Mouse (Mus musculus) heart, embryonic 14.5 days (tissue): Measurements from ENCODE around the gene Hnrnpul2. TPM values are rescaled to one million over a fixed set of nuclear protein-coding genes. Genes with fewer than 3 reads are reported as not detected.
A peak's percentile ranks its signal among the peaks of the same experiment; 100 is the strongest.

ENCODE experiments used
- ATAC-seq: fragments of 200-750 bp; cut with Nextera tagmentation; 2 replicates; pipeline ENCODE4 v1.8.0; 2017; ENCODE audit warnings: low read depth, moderate TSS enrichment; ENCODE audit not compliant: insufficient number of reproducible peaks, insufficient read depth, low FRiP score
- H3K27ac ChIP-seq, 2 experiments: fragments of 200-500 bp in 1 of 2; fragments of 300-500 bp in 1 of 2; sonication (generic) in 1 of 2; replicated peaks in 1 of 2; 2 replicates each; pipeline ENCODE4 v1.5.1; 2012 to 2014; ENCODE audit warnings: low read depth in 2 of 2, low read length in 2 of 2, control low read depth in 1 of 2, mild to moderate bottlenecking in 1 of 2, mixed read lengths in 1 of 2; ENCODE audit not compliant: control insufficient read depth in 1 of 2, insufficient read depth in 1 of 2
- H3K27me3 ChIP-seq: fragments of 300-500 bp; sonication (generic); 2 replicates; pipeline ENCODE4 v1.6.1; 2014; ENCODE audit warnings: mild to moderate bottlenecking, low read length, control low read depth; ENCODE audit not compliant: control insufficient read depth, insufficient read depth
- H3K36me3 ChIP-seq: fragments of 300-500 bp; sonication (generic); 2 replicates; pipeline ENCODE4 v1.6.1; 2014; ENCODE audit warnings: mild to moderate bottlenecking, control low read depth, low read length, mixed read lengths; ENCODE audit not compliant: control insufficient read depth, insufficient read depth
- H3K4me1 ChIP-seq, 2 experiments: fragments of 200-500 bp in 1 of 2; fragments of 300-500 bp in 1 of 2; sonication (generic) in 1 of 2; 2 replicates each; pipeline ENCODE4 v1.6.1; 2012 to 2014; ENCODE audit warnings: low read length in 2 of 2, control low read depth in 1 of 2, mixed read lengths in 1 of 2; ENCODE audit not compliant: control insufficient read depth in 2 of 2, insufficient read depth in 2 of 2
- H3K4me2 ChIP-seq: fragments of 300-500 bp; sonication (generic); 2 replicates; pipeline ENCODE4 v1.6.1; 2014; ENCODE audit warnings: mild to moderate bottlenecking, low read length
- H3K4me3 ChIP-seq, 2 experiments: fragments of 200-500 bp in 1 of 2; fragments of 300-500 bp in 1 of 2; sonication (generic) in 1 of 2; 2 replicates each; pipeline ENCODE4 v1.5.1; 2012 to 2014; ENCODE audit warnings: low read length in 2 of 2, mild to moderate bottlenecking in 2 of 2, control low read depth in 1 of 2, low read depth in 1 of 2, moderate library complexity in 1 of 2; ENCODE audit not compliant: control insufficient read depth in 1 of 2, insufficient read depth in 1 of 2
- H3K9ac ChIP-seq: fragments of 300-500 bp; sonication (generic); 2 replicates; pipeline ENCODE4 v1.6.1; 2014; ENCODE audit warnings: mild to moderate bottlenecking, low read length
- H3K9me3 ChIP-seq: fragments of 300-500 bp; sonication (generic); 2 replicates; pipeline ENCODE4 v1.6.1; 2016; ENCODE audit warnings: low read length, control low read depth; ENCODE audit not compliant: control insufficient read depth
- WGBS: fragments of 180-500 bp; shearing (Covaris S2); extraction: QIAGEN DNeasy Blood & Tissue Kit; methylation state at CpG from one replicate; pipeline ENCODE4 v1.1.7; 2014; 5-methylcytosine and 5-hydroxymethylcytosine counted together
- polyA plus RNA-seq: library from polyadenylated mRNA; unstranded; fragments of >200 nt; fragmentation: Nextera tagmentation; extraction: Ambion mirVana; gene quantifications from 2 replicates; pipeline ENCODE4 v1.2.1, GENCODE M21; 2014

Hnrnpul2 gene
- polyA plus RNA-seq, 1 experiment from 2014 or later, result 5.0 TPM

GRCm38 (mm10) chr19:8837251-8837791 is 17.5 kb downstream of the Hnrnpul2 start, which contains the start of gene Bscl2:
Gene Bscl2 (plus strand): TSS chr19:8837467.
- peak within 1 kb of the TSS; percentile 50 to 63 for H3K4me3 ChIP-seq
- 1% methylated on average over 38 of the region's 38 CpGs for WGBS
- peaks cover 20 to 30% of the 10 kb centered on the region in 2 experiments for H3K4me1 ChIP-seq
- no peaks in the 10 kb centered on the region for H3K27me3 ChIP-seq
- H3K4me2 ChIP-seq, result peak within 1 kb of the TSS; percentile 82
- H3K27ac ChIP-seq, result peak within 1 kb of the TSS; percentile 92 to 93
- peaks cover 44% of the 10 kb centered on the region for H3K36me3 ChIP-seq
- peak within 1 kb of the TSS; percentile 79 for H3K9ac ChIP-seq
- ATAC-seq, result peak; percentile 61
- no peaks in the 10 kb centered on the region for H3K9me3 ChIP-seq

GRCm38 (mm10) chr19:8838041-8838730 is 18.4 kb downstream of the Hnrnpul2 start:
- no peaks in the 10 kb centered on the region for H3K27me3 ChIP-seq
- H3K36me3 ChIP-seq, result peaks cover 44% of the 10 kb centered on the region
- peak overlapping the region; percentile 79 for H3K9ac ChIP-seq
- H3K4me2 ChIP-seq, result peak overlapping the region; percentile 82
- no peak for ATAC-seq
- WGBS, result 18% methylated on average over 15 of the region's 15 CpGs
- H3K9me3 ChIP-seq, result no peaks in the 10 kb centered on the region
- H3K27ac ChIP-seq, result peak overlapping the region; percentile 92 to 93
- H3K4me3 ChIP-seq, result peak overlapping the region; percentile 50 to 63
- H3K4me1 ChIP-seq, result peaks cover 20 to 30% of the 10 kb centered on the region in 2 experiments

- Histone ChIP-seq H3K27me3 (no peaks in the 10 kb centered on the region), H3K27ac (peak within 1 kb of the TSS; percentile 92 to 93), H3K4me3 (peak within 1 kb of the TSS; percentile 50 to 63), H3K4me2 (peak within 1 kb of the TSS; percentile 83), H3K4me1 (peaks cover 20 to 30% of the 10 kb centered on the region in 2 experiments), H3K9me3 (no peaks in the 10 kb centered on the region), H3K9ac (peak within 1 kb of the TSS; percentile 79), H3K36me3 (peaks cover 37% of the 10 kb centered on the region)
- ATAC-seq, result no peak
- 62% methylated on average over 11 of the region's 11 CpGs for WGBS
These were observed 19.5 kb downstream of the Hnrnpul2 start, which contains the start of gene Gng3 for GRCm38 (mm10) chr19:8839103-8839907. Gene Gng3 (minus strand): TSS chr19:8839194.

- 25% methylated on average over 29 of the region's 29 CpGs for WGBS
- Histone ChIP-seq H3K36me3 (peaks cover 31% of the 10 kb centered on the region), H3K4me3 (peak overlapping the region; percentile 51 to 53), H3K4me2 (peak overlapping the region; percentile 83), H3K4me1 (peaks cover 20 to 30% of the 10 kb centered on the region in 2 experiments), H3K9ac (peak overlapping the region; percentile 77), H3K27me3 (no peaks in the 10 kb centered on the region), H3K27ac (no peak overlapping the region), H3K9me3 (no peaks in the 10 kb centered on the region)
- peak; percentile 42; the same call in 1 of the 2 replicates for ATAC-seq
These were observed 20.3 kb downstream of the Hnrnpul2 start for GRCm38 (mm10) chr19:8839908-8840791.

GRCm38 (mm10) chr19:8841012-8841411 is 21.2 kb downstream of the Hnrnpul2 start:
- Histone ChIP-seq H3K4me3 (peak overlapping the region; percentile 51 to 53; a peak in 3 of 4 replicates), H3K9ac (peak overlapping the region; percentile 77), H3K27ac (no peak overlapping the region), H3K36me3 (peaks cover 31% of the 10 kb centered on the region), H3K4me2 (peak overlapping the region; percentile 83), H3K9me3 (no peaks in the 10 kb centered on the region), H3K27me3 (no peaks in the 10 kb centered on the region), H3K4me1 (peaks cover 20 to 30% of the 10 kb centered on the region in 2 experiments)
- WGBS, result 88% methylated on average over 7 of the region's 7 CpGs
- no peak for ATAC-seq

- 89% methylated on average over 6 of the region's 6 CpGs for WGBS
- Histone ChIP-seq H3K9ac (no peak overlapping the region; the same call in 1 of the 2 replicates), H3K4me3 (no peak overlapping the region), H3K4me2 (no peak overlapping the region), H3K27ac (no peak overlapping the region), H3K9me3 (no peaks in the 10 kb centered on the region), H3K36me3 (peaks cover 48% of the 10 kb centered on the region), H3K4me1 (peaks cover 20 to 27% of the 10 kb centered on the region in 2 experiments), H3K27me3 (no peaks in the 10 kb centered on the region)
- no peak for ATAC-seq
These were observed 23.2 kb downstream of the Hnrnpul2 start for GRCm38 (mm10) chr19:8842961-8843360.
